Mouse (Mus musculus) v-Abl transformed pro-B cells (cell line): ENCODE results near the gene Utf1.

Source experiments
- in situ Hi-C, 2 experiments: fragments of 400-800 bp; cut with MboI; formaldehyde crosslinking; loops; one replicate each; pipeline ENCODE4 v1.15.1; 2025; ENCODE audit not compliant: unreplicated experiment in 2 of 2

Utf1 gene

DNA sequence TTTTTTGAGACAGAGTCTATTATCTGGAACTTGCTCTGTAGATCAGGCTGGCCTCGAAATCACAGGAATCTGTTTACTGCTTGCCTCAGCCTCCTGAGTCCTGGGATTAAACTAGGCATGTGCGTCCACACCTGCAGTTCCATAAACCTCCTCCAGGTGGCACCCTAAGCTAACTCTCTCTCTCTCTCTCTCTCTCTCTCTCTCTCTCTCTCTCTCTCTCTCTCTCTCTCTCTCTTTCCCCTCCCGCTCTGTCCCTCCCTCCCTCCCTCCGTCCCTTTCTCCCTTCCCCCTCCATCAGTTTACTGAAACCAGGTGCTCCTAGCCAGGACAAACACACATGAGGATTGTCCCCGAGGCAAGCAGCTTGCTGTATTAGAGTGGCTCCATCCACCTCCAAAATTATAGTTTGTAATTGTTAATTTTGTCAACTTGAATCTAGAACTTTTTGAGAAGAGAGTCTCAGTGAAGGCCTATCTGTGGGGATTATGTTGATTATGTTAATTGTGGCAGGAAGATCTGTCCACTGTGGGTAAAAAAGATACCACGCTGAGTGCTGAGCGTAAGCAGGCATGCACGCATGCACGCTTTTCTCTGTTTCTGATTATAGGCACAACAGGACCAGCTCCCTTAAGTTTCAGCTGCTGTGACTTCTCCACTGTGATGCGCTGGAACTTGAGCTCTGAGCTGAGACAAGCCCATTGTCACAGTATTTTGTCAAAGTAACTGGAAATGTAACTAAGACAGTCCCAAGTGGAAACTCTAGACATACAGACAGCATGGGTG is 25.9 kb downstream of the Utf1 start:
- in situ Hi-C loops = loop anchor here (5.0 to 25.0 kb wide), 5 partner anchors 88 to 935 kb away; partner anchors contain the start of genes Cox8b (in 1 of the 2), Sprn (in 1 of the 2) and Syce1 (in 1 of the 2)

DNA sequence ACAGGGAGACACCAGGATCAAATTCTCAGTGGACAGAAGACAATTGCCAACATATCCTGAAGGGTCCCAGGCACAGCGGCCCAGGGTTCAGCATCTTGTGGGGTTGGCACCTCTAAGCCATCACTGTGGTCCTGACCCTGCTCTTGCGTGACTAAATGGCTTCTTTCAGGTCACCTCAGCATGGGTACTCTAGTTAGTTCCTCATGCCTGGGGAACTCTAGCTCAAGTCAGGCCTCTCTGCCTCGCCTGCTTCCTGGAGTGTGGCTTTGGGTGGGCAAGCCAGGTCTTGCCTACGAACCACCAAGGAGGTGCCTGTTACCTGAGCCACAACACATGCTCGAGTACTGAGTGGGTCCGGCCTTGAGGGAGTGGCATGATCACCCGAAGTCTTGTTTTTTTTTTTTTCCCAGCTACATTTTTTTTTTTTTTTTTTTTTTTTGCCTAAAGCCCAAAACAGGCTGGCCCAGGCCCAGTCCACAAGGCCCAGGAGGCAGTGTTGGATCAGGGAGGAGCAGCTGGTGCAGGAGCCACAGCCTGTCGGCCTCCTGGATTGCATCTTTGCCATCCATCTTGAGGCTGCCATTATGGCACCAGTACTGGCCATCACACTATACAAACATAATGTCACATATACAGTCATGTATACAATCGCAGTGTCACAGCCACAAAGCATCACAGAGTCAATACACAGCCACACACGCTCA is 26.8 kb downstream of the Utf1 start:
- in situ Hi-C loops = loop anchor here in 1 of 2 experiments (5.0 to 25.0 kb wide), 3 partner anchors 87 to 817 kb away; partner anchors contain the start of genes Sprn and Syce1

DNA sequence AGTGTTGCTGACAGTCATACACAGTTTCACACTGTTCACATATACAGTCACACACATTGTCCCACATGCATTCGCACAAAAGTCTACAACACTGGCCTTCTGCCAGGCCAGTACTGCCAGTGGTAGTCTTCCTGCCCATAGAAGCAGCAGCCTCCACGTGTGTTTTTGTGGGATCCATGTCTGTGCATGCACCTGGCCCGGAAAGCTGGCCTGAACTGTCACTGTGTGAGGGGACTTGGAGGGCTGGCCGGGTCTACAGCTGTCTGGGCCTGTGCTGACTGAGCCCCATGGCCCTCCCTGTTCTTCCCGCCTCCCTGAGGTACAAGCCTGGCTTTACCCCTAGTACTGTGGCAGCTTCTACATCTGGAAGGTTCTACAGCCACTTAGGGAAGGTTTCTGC is 27.4 kb downstream of the Utf1 start:
- in situ Hi-C loops = loop anchor here in 1 of 2 experiments (5.0 to 25.0 kb wide), 3 partner anchors 86 to 816 kb away; partner anchors contain the start of genes Sprn and Syce1

DNA sequence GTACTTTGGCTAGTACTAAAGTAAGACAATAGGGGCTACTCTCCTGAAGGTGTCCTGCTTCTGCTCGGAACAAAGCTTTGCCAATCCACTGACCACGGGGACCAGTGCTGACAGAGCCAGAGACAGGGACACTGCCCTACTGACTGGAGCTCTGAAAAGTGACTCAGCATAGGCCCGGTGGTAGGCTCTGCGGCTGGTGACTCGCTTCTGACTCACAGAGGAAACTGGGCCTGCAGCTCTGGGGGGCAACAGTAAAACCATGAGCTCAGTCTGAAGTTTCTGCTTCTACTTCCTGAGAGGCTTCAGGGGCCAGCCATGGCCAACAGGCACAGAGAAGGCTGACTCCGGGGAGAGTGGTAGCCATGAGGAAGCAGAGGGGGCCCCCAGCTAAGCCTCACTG is 27.8 kb downstream of the Utf1 start:
- in situ Hi-C loops = loop anchor here in 1 of 2 experiments (5.0 to 25.0 kb wide), 3 partner anchors 86 to 816 kb away; partner anchors contain the start of genes Sprn and Syce1

DNA sequence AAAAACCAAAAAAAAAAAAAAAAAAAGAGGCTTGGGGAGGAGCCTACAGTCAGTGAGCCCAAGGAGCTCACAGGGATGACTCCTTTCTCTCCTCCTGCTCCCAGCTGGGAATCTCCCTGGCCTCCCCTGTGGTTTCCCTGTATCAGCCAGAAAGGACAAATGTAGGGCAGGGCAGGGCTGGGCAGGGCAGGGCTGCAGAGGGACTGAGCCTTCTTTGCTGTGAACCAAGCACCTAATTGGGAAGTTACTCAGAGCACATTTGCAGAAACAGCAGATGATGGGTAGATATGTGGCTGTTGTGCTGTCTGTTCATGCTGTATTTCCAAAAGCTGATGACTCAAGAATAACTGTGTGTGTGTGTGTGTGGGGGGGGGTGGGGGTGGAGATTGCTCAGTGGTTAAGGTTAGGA is 29.3 kb downstream of the Utf1 start:
- in situ Hi-C loops = loop anchor here in 1 of 2 experiments (5.0 to 25.0 kb wide), 3 partner anchors 84 to 814 kb away; partner anchors contain the start of genes Sprn and Syce1

DNA sequence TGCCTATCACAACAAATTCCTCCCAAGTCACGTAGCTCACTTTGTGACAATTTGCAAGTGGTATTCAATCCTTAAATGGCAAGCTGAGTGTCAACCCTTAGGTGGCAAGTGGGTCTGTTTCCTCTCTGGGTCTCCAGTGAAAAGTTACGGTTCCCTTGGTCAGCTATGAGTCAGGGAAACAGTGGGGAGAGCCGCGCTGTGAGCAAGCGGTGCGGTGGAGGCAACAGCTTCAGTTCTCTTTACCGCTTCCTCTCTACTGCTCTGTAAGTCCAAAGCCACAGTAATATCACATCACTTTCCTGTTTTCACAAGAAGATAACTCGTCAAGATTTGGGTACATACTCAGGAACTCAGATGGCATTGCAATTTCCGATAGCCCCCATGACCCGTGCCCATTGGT is 30.7 kb downstream of the Utf1 start:
- in situ Hi-C loops = loop anchor here in 1 of 2 experiments (5.0 to 25.0 kb wide), 3 partner anchors 83 to 813 kb away; partner anchors contain the start of genes Sprn and Syce1

DNA sequence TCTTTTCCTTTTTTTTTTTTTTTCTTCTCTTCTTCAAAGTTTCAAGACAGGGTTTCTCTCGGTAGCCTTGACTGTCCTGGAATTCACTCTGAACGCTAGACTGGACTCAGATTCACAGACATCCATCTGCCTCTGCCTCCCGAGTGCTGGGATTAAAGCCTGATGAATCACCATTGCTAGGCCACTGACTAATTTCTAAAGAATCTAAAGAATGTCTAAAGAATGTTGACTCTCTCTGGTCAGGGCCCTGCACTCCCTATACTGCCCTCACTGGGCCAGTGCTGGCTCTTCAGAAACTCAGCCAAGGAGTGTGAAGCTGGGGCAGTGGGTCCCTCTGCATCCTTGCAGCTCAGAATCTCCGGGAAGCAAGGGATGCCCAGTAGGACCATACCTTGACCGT is 31.9 kb downstream of the Utf1 start:
- in situ Hi-C loops = loop anchor here (5.0 to 10.0 kb wide), 2 partner anchors 92 to 179 kb away; partner anchors contain the start of gene Sprn (in 1 of the 2)

DNA sequence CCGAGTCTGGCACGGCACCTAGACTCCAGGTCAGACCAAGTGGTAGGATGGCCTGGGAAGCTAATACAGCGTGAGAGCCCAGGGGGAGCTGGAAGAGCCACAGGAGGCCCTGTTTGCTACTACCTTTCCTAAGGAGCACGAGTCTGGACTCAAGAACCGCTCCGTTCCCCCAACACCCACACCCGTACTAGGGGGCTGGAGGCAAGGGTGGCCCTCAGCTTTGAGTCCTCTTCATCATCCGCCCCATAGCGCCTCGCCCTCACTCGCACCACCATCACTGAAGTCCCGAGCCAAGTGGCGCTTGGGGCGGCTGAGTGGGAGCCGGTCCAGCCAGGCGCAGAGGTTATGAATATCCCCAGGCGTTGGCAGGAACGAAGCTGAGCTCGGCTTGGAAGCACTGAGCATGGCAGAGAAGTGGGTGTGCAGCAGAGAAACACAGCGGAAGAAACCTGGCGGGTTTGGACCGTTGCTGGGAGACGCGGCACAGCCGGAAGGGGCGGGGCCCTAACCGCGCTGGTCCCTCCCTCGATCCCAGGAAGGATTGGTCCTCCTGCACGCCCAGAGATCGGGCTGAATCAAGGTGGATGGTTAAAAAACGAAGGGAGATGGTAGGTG is 34.8 kb downstream of the Utf1 start, which contains the start of gene 6430531B16Rik:
Gene 6430531B16Rik (minus strand): TSS at position 478 of the 615 bp plus-strand sequence.
- in situ Hi-C loops = loop anchor here (5.0 to 10.0 kb wide), 2 partner anchors 89 to 176 kb away; partner anchors contain the start of gene Sprn (in 1 of the 2)

DNA sequence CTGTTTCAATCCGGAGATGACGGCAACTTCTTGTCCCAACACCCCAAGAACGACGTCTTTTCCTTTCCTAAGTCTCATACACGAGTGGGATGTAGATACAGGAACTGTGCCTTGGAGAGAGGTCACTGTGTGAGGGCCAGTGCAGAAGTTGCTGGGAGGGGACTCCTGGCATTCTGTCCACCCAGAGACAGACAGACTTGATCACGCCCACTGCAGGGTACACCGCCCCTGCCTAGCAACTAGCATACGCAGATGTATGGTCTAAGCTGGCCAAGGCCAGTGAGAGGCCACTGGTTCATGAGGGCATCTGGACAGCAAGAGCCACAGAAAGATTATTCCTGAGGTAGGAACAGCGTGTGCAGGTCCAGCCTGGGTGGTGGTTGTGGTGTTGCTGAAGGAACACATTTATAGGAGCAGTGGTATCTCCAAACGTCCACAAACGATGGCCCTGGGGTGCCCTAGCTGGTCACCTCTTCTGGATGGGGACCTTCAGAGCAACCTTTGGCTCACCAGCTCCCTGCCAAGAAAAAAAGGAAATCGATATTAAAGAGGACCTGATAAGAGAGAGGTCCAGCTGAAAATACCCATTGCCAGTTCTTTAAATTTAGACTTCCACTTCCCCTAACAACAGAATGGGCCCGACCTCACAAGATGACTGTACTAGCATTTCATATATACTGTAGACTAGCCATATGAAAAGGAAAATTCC is 35.6 kb downstream of the Utf1 start:
- in situ Hi-C loops = loop anchor here (5.0 to 10.0 kb wide), 2 partner anchors 88 to 176 kb away; partner anchors contain the start of gene Sprn (in 1 of the 2)

DNA sequence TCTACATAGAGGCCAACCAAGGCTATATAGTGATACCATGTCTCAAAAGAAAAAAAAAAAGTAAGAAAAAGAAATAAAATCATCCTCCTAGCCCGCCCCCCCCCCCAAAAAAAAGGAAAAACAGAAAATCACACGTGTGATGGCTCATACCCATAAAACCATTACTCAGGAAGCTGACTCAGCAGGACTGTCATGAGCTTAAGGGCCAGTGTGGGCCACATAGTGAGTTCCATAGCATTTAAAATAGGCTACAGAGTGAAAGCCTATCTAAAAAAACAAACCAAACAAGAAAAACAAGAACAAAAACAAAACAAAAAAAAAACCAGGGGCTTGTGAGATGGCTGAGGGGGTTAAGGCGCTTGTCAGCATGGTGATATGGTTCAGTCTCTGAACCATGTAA is 37.2 kb downstream of the Utf1 start:
- in situ Hi-C loops = no loop called here

DNA sequence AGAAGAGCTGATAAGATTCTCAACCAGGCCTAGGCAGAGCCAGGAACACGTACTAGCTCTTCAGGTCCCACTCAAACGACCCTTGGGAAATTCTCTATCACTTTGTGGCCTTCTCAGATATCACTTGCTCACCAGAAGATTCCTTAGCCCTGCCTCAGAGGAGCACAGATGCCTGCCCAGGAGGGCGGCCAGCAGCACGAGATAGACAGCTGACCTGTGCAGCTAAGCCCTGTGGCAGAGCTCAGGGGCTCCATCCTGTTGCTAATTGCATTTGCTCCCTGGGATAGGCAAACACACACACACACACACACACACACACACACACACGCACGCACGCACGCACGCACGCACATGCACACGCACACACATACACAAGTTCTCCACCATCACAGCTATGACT is 38.5 kb downstream of the Utf1 start:
- in situ Hi-C loops = no loop called here

DNA sequence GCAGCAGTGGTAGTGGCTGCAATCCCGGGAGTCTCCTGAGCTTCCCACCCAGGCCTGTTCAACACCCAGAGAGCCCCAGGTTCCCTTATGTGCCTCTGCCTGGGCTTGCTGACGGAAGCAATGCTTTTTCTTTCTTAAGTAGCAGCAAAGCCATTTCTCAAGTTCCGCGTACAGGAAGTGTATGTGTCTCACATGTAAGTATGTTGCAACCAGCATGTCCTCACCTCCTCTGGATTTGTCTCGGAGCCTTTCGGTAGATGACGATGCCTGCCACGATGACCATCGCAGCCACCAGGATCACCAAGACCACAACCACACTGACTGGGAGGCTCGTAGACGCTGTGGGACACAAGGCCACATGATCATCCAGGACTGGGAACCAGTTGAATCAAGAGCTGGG is 40.9 kb downstream of the Utf1 start:
- in situ Hi-C loops = no loop called here

DNA sequence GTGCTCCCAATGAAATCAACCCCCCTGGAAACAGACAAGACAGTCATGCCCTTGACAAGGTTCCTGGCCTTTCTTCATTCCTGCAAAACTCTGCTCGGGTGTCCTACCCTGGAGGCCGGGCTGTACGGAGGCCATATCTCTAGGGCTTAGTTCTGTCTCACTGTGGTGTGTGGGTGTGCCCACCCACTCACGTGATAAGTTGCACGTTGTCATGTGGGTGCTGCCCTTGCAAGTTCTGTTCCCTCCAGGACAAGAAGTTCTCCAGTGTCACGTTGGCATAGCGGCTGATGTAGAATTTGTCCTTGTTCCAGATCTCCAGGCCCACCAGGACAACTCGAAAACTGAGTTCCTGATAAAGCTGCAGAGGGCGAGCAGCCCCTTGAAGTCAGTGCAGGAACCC is 44.7 kb downstream of the Utf1 start:
- in situ Hi-C loops = no loop called here

DNA sequence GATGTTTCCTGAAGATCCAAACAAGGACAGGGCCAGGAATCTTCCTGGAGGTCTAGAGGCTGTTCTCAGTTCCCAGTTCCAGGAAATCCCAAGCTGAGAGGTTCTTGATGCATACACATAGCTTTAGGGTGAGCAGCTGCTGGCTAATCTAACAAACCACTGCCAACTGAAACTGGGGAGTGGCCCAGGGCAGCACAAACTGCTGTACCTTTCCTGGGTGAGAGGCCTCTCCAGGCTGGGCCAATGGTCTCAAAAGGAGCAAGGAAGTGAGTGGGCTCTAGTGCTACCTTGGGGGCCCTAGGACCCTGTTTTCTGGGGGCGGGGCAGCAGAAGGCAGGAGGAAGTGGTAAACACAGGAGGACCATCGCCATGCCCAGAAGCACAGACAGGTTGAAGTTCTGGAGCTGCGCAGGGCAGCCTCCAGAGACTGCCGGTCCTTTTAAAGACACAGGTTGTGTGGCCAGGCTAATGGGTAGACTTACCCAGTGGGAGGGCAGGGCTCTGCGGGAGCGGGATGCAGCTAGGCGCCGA is 47.3 kb downstream of the Utf1 start:
- in situ Hi-C loops = no loop called here

DNA sequence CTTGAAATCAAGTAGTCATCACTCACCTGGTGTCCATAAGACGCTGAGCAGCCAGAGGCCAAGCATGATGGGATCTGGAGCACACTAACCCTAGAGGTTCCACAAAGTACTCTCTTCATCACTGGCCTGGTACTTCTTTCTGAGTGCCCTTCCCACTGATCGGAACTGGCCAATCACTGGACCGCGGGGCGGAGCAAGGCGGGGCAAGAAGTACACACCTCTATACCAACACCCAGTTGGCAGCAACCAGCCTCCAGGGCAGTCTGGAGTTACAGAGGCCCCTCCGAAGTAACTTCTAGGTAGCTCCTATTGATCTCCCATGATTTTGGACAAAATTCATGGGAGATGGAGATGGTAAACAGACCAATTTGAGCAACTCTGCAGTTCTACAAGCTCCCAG is 48.8 kb downstream of the Utf1 start, which contains the start of gene Adam8:
Gene Adam8 (minus strand): TSS at position 157 of the 400 bp plus-strand sequence.
- in situ Hi-C loops = no loop called here

DNA sequence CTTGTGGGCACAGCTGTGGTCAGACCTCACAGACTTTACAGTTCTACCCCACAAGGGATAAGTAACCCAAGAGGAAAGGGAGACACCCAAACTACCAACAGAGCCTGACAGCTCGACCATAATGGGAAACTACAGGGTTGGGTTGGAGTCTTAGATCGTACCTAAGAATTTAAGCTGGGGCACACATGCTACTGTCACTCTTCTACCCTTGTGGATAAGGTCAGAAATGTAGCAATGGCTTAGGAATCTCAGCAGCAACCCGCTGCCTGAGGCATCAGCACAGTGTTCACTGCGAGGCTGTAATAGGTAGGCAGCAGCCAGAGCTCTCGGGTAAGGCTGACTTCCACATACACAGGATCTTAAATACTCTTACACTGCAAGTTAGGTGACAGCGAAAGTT is 49.9 kb downstream of the Utf1 start:
- in situ Hi-C loops = no loop called here

DNA sequence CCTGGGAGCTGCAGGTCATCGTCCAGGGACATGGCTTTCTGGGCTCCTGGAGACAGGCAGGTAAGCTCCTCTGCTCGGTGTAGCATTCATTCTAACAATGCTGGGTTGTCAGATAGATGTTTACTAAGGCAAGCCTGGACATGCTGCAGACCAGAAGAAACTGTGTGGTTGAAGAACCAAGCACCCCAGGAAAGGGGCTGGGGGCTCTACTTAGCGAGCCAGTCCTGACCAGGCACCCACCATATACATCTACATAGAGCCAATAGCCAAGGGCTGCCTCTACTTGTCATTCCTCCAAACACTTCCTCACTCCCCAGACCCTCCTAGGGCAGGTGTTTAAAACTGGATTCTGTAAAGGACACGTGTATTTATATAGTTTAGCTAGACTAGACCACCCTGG is 50.6 kb downstream of the Utf1 start:
- in situ Hi-C loops = no loop called here

DNA sequence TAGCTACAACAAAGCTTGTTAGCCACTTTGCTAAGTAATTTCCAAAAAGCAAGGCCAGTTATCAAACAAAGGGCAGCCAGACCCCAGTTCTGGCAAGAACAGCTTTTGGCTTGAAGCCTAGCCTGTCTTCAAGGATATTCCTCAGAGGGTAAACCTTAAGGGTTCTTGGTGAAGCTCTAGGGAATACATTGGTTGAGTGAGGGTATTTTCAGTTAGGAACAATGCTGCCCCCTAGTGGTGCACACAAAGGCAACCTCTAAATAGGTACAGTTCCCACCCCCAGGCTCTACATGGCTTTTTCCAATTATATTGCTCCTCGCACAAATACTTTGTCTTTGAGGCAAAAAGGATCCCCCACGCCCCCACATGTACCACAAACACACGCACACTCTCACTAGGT is 51.1 kb downstream of the Utf1 start:
- in situ Hi-C loops = no loop called here
